Mouse (Mus musculus) brain, embryonic 14.5 days (tissue): ENCODE data around the gene Ago4. TPM values are rescaled to one million over a fixed set of nuclear protein-coding genes. Genes with fewer than 3 reads are reported as not detected.
A peak's percentile ranks its signal among the peaks of the same experiment; 100 is the strongest.

Experiments
- DNase-seq: peaks from one replicate; pipeline ENCODE4 v3.0.0-alpha.2; 2011; ENCODE audit warnings: low read depth
- CTCF ChIP-seq: fragments of 200-500 bp; IDR thresholded peaks from 2 replicates; pipeline ENCODE4 v1.5.1; 2012; ENCODE audit warnings: inconsistent platforms, mild to moderate bottlenecking, moderate library complexity, borderline replicate concordance; ENCODE audit not compliant: insufficient read depth, insufficient read length; ENCODE audit errors: extremely low read depth
- POLR2A ChIP-seq: fragments of 200-500 bp; IDR thresholded peaks from 2 replicates; pipeline ENCODE4 v1.6.1; 2012; ENCODE audit warnings: mild to moderate bottlenecking, inconsistent platforms, borderline replicate concordance; ENCODE audit not compliant: poor library complexity, insufficient read depth, insufficient read length, severe bottlenecking; ENCODE audit errors: extremely low read depth
- polyA plus RNA-seq: library from polyadenylated mRNA; depleted of rRNA; stranded (reverse); fragments of >200 nt; gene quantifications from 2 replicates; pipeline ENCODE4 v1.2.3, GENCODE M21; 2012; rRNA removed

The Ago4 gene
- polyA plus RNA-seq, result 8.5 and 13.8 TPM in 2 replicates

DNA sequence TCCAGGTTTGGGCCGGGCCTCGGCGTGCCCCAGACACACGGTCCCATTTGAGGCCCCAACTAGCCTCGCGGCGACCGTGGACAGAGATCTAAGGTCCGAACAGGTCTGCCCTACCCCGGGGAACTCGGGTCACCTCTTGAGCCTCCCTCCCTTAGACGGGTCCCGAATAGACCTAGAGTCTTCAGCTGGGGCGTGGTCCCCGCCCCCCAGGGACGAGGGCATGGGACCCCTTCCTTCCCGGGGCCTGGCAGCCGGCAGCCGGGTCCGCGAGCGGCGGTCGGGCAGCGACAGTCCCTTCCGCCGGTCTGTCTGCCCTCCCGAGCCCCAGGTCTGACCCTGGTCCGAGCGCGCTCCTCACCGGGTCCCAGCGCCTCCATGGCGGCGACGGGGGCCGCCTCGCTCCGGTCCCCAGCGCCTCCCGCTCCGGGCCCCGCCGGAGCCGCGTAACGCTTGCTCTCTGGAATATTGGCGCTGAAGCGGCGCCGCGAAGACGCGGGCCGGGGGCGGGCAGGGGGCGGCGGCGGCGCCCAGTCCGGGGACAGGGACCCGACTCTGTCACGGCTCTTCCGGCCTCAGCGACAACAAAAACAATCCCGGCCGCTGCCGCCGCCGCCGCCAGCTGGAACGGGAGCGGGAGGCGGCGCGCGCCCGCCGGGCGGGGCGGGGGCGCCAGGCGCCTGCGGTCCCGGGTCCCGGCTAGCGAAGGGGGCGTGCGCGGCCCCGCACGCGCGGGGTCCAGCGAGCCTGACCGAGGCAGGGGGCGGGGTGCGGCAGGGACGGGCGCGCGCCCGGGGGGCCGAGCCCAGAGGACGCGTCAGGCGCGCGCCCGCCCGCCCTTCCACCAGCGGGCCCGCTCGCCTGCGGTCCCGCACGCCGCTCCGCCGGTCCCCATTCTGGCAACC, at the start of gene Ago4:
Gene Ago4 (minus strand): TSS at position 646 of the 902 bp plus-strand sequence.
- peak; percentile 91 for DNase-seq
- TF ChIP-seq CTCF (no peak), POLR2A (peak; percentile 56; the same call in 1 of the 2 replicates)

GRCm38 (mm10) chr4:126579077-126579476, 45.8 kb upstream of the Ago4 start:
- no peak for TF ChIP-seq POLR2A
- no peak for DNase-seq

GRCm38 (mm10) chr4:126577920-126578319, 44.6 kb upstream of the Ago4 start:
- DNase-seq, result no peak
- no peak for TF ChIP-seq CTCF
- no peak for TF ChIP-seq POLR2A

- DNase-seq, result no peak
- TF ChIP-seq POLR2A (no peak), CTCF (no peak)
These were observed 43.0 kb upstream of the Ago4 start for GRCm38 (mm10) chr4:126576281-126576680.

DNA sequence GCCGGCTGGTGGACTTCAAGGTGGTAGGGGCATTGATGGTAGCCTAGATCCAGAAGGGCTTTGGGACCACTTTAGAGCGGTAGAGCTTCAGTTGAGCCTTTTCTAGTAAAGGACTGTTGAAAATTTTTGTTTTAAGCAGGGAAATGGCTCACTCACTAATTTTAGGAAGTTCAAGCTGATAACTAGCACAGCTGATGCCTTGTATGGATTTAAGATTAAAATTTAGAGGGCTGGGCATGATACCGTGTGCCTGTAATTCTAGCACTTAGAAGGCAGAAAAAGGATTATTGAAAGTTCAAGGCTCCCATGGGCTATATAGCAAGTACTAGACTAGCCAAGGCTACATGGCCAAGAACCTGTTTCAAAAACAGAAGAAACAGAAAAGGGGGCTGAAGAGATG, 36.5 kb upstream of the Ago4 start:
- DNase-seq, result no peak
- TF ChIP-seq CTCF (no peak), POLR2A (no peak)

DNA sequence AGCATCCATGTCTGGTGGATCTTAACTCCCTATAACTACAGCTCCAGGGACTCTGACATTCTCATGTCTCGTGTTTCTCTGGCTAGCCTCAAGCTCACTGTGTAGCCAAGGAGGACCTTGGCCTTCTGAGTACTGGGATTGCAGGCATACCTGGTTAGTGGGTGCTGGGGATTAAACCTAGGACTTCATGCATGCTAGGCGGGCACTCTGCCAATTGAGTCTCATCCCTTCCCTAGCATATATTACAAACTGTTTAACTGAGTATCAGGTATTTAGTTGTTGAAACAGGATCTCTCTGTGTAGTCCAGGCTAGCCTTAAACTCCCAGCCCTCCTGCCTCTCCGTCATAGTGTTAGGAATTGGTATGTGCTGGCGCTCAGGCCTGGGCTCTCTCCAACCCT, 34.0 kb upstream of the Ago4 start:
- no peak for TF ChIP-seq POLR2A

GRCm38 (mm10) chr4:126563798-126564197, 30.5 kb upstream of the Ago4 start:
- TF ChIP-seq POLR2A (no peak), CTCF (no peak)

More for the DNA sequence above, 34.0 kb upstream of the Ago4 start:
- no peak for DNase-seq

DNA sequence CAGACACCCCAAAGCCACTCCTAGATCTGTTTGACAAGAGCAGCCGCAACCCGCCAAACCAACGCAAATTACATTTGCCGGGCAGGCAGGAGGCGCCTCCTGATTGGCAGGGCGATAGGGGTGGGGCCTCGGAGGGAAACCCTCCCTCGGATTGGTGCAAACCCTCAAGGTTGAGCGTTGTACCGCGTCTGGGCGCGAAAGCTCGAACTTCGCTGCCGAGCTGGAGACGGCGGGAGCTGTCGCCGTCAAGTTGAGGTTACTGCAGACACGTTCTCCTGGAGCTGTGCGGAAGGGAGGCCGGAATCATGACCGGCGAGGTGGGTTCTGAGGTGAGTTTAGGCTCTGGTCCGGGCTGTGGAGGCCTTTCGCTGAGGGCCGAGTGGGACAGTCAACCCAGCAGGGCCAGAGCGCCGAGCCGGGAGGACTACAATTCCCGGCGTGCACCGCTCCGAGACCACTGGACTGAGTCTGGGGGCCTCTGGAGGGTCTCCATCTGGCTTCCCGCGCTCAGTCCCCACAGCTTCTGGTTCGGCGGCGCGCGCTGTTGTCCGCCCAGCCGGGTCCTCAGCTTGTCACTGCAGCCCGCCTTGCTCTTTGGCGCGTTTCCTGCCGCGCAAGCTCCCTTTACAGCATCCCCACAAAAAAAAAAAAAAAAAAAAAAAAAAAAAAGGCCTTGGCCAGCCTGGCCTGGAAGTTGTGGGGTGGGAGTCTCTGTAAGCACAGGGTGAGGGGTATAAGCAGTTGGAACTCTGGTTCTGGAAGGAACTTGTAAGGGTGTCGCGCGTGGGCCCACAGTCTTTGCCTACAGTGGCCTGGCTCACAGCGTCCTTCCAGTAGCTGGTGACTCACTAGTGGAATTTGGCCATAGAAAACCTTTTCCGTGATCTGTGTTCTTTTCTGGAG, 23.8 kb upstream of the Ago4 start, which contains the start of gene Clspn:
Gene Clspn (plus strand): TSS at position 127 of the 903 bp plus-strand sequence.
- no peak for TF ChIP-seq CTCF
- no peak for TF ChIP-seq POLR2A
- peak; percentile 97 for DNase-seq

More at GRCm38 (mm10) chr4:126563798-126564197, 30.5 kb upstream of the Ago4 start:
- no peak for DNase-seq

DNA sequence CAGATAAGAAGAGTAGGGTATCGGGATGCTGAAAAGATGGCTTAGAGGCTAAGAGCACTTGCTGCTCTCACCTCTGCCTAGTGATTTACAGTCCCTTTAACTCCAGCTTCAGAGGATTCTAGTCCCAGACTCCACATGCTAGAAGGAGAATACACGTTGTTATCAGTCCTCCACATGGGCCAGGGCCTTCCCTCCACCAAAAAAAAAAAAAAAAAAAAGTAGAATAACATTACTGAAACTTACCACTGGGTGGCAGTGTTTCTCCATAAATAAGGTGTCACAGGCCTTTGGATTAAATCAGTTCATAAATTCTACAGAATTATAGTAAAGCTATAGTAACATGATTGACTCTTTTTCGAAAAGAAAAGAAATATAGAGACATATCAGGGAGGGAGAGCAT, 21.2 kb upstream of the Ago4 start:
- TF ChIP-seq CTCF, result 0 out of 2 replicates have a peak, but pooled peaks have one; percentile 10
- no peak for TF ChIP-seq POLR2A
- DNase-seq, result peak; percentile 71

DNA sequence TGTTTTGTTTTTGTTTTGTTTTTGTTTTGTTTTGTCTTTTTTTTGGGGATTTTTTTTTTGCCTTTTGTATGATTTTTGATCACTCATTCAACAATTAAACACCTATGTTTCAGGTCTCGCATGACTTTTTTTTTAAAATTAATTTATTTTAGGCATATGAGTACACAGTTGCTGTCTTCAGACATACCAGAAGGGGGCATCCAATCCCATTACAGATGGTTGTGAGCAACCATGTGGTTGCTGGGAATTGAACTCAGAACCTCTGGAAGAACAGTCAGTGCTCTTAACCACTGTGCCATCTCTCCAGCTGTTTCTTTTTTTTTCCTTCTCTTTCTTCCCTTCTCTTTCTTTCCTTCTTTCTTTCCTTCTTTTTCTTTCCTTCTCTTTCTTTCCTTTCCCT, 20.4 kb upstream of the Ago4 start:
- DNase-seq, result no peak
- no peak for TF ChIP-seq CTCF
- no peak for TF ChIP-seq POLR2A

GRCm38 (mm10) chr4:126553105-126553504, 19.8 kb upstream of the Ago4 start:
- peak; percentile 28 for DNase-seq
- no peak for TF ChIP-seq POLR2A
- no peak for TF ChIP-seq CTCF

GRCm38 (mm10) chr4:126552136-126552535, 18.9 kb upstream of the Ago4 start:
- no peak for TF ChIP-seq POLR2A
- TF ChIP-seq CTCF, result no peak
- DNase-seq, result peak; percentile 53

DNA sequence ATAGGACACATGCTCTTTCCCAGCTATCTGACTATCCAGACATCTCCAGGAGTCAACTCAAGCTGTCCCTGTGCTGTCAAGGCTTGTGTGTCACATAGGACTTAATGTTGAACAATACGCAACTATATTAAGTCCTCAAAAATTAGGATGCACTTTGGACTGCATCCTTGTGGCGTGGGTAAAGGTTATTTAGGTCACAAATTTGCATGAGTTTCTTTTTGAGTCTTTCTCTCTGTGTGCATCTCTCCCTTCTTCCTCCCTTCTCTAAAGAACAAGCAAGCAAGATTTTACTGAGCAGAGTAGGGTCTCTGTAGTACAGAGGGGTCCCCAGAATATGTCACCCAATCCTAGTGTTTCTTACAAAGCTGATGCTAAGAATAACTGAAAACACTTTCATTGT, 12.9 kb upstream of the Ago4 start:
- TF ChIP-seq POLR2A (no peak), CTCF (no peak)
- no peak for DNase-seq

DNA sequence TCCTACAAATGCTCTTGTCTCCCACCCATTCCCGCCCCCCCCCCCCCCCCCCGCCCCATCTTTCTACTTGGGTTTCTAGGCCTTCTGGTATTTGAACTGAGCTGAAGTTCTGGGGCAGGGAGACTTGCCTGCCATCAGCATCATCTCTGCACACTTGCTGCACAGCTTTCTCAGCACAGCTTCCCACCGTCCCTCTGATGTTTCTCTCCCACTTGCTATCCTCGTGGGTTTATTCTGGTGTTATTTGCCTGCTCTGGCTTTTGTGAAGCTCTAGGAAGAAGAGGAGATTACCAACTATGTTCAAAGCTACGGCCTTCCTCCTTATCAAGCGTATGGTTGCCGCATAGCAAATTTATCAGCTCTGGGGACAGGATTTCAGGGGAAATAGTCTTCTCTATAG, 12.4 kb upstream of the Ago4 start:
- DNase-seq, result no peak
- TF ChIP-seq CTCF (no peak), POLR2A (no peak)

GRCm38 (mm10) chr4:126545016-126545415, 11.7 kb upstream of the Ago4 start:
- no peak for DNase-seq
- TF ChIP-seq CTCF, result no peak
- no peak for TF ChIP-seq POLR2A
